Mouse (Mus musculus) left cerebral cortex, adult 2 months (tissue): Measurements from ENCODE around the gene Zc3h12d. TPM values are rescaled to one million over a fixed set of nuclear protein-coding genes. Genes with fewer than 3 reads are reported as not detected.

ENCODE experiments used
- DNase-seq, 2 experiments: peaks; one replicate each; pipeline ENCODE4 v3.0.0; 2021 to 2022; ENCODE audit warnings: low spot score in 2 of 2, mixed read lengths in 1 of 2; ENCODE audit errors: extremely low spot score in 1 of 2
- H3K27ac ChIP-seq: fragments of 200-600 bp; 2 replicates; pipeline ENCODE4 v1.8.1; 2022
- H3K4me3 ChIP-seq: fragments of 200-600 bp; 2 replicates; pipeline ENCODE4 v1.8.1; 2022
- CTCF ChIP-seq: fragments of 200-600 bp; IDR thresholded peaks from 2 replicates; pipeline ENCODE4 v1.8.1; 2022; ENCODE audit warnings: antibody characterized with exemption, mild to moderate bottlenecking, moderate library complexity
- intact Hi-C: fragments of 180-260 bp; cut with DNase I; formaldehyde crosslinking; loops from one replicate; pipeline ENCODE4 v1.15.1; 2025
- long read RNA-seq, 2 experiments: library from polyadenylated mRNA; stranded (forward); transcript quantifications; one replicate each; pipeline ENCODE4 v2.0.0; 2021; ENCODE audit warnings: borderline mapping rate in 2 of 2
- total RNA-seq, 2 experiments: library from RNA; stranded (reverse); gene quantifications; 2 replicates each; pipeline ENCODE4 v1.2.3; 2021

Gene Zc3h12d
- under 1 TPM in 1 of 2 experiments, not detected in 1; 0.07 TPM for total RNA-seq
- long read RNA-seq, experiment 1: 0 reads
- long read RNA-seq, experiment 2: 0 reads

DNA sequence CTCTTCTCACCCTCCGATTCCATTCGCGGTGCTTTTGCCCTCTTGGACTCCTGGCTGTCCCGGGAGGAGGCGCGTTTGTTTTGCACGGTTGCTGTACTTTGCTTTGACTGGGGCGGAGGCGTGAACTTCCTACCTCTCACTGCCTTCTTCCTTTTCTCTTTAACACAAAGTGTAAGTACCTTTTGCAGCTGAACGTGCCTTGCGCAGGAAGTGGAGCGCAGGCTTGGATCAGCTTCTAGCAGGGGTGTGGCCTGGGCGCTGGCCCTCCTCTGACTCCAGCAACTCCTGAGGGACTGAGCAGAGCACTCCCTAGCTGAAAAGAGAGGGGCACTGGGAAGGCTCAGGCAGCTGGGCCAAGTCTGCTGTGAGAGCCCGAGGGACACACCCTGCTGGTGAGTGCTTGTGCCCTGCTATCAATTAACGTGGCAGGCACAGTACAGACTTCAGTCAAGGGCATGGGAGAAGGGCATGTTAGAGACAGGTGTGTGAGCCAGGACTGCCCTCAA is at the start of gene Zc3h12d:
Zc3h12d (plus strand) TSS at position 300 of the 506 bp plus-strand sequence.
- DNase-seq: no peak
- H3K27ac ChIP-seq: no peak within 1 kb of the TSS
- H3K4me3 ChIP-seq: no peak within 1 kb of the TSS
- TF ChIP-seq CTCF: no peak
- intact Hi-C loops: no loop called here

DNA sequence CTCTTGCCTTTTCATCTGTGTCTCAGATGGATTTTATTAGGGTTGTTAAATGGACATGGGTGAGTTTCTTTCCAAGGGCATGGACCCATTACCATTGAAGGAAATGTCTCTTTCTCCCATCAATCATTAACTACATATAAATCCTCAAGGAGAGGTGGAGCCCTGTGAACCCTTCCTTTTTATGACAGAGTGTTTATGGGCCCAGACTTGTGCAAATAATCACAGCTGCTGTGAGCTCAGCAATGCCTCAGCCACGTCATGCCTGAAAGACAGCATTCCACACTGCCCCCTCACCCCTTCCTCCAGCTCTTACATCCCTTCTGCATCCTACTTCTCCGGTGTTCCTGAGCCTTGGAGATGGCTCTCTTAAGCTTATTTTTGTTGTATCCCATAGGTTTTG is 45.0 kb upstream of the Zc3h12d start:
- intact Hi-C loops: no loop called here

GRCm38 (mm10) chr10:7792254-7792750 is 40.0 kb upstream of the Zc3h12d start:
- TF ChIP-seq CTCF: no peak
- DNase-seq: no peak
- peak overlapping the region; percentile 93 for H3K4me3 ChIP-seq
- H3K27ac ChIP-seq: peak overlapping the region; percentile 86
- intact Hi-C loops: no loop called here

More for the DNA sequence above, 45.0 kb upstream of the Zc3h12d start:
- TF ChIP-seq CTCF: no peak
- DNase-seq: no peak
- Histone ChIP-seq H3K4me3 (no peak overlapping the region), H3K27ac (no peak overlapping the region)

- intact Hi-C loops: no loop called here
- TF ChIP-seq CTCF: no peak
- peak within 1 kb of the TSS; percentile 86 for H3K27ac ChIP-seq
Observed at GRCm38 (mm10) chr10:7792751-7793385, 39.4 kb upstream of the Zc3h12d start, which contains the start of the genes Ginm1 and Ppil4. Gene Ginm1 (minus strand): TSS chr10:7792824. Gene Ppil4 (plus strand): TSS chr10:7792891.

GRCm38 (mm10) chr10:7801258-7801657 is 31.0 kb upstream of the Zc3h12d start:
- Histone ChIP-seq H3K27ac (no peak overlapping the region), H3K4me3 (no peak overlapping the region)
- no peak for DNase-seq
- TF ChIP-seq CTCF: no peak
- intact Hi-C loops: no loop called here

More at GRCm38 (mm10) chr10:7792751-7793385, 39.4 kb upstream of the Zc3h12d start, which contains the start of the genes Ginm1 and Ppil4:
- H3K4me3 ChIP-seq: peak within 1 kb of the TSS; percentile 93
- DNase-seq: peak; percentile 91 to 94

GRCm38 (mm10) chr10:7802519-7803140 is 29.6 kb upstream of the Zc3h12d start:
- no peak overlapping the region for H3K4me3 ChIP-seq
- TF ChIP-seq CTCF: no peak
- H3K27ac ChIP-seq: no peak overlapping the region
- intact Hi-C loops: no loop called here
- DNase-seq: no peak

DNA sequence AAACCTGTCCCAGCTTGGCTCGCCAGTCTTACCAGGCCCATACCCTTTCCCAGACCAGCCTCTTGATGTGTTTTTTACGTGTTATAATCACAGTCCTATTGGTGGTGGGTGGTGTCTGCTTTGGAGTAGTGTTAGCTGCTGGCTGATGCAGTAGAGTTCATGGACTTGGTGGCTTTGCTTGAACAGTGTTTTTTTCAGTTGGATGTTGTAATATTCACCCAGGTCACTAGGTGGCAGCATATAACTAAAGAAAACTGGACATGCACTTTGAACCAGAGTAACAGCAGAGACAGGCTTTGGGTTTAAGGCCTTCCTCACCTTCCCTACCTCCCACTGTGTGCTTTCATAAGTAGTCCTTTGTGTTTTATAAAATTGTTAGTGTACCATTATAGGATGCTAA is 22.3 kb upstream of the Zc3h12d start:
- peak; percentile 43 to 49 for DNase-seq
- TF ChIP-seq CTCF: peak; percentile 78
- H3K4me3 ChIP-seq: no peak overlapping the region
- intact Hi-C loops: loop anchor here (1.0 to 5.0 kb wide), 4 partner anchors 57 to 430 kb away; no protein-coding TSS in a partner anchor
- H3K27ac ChIP-seq: no peak overlapping the region

DNA sequence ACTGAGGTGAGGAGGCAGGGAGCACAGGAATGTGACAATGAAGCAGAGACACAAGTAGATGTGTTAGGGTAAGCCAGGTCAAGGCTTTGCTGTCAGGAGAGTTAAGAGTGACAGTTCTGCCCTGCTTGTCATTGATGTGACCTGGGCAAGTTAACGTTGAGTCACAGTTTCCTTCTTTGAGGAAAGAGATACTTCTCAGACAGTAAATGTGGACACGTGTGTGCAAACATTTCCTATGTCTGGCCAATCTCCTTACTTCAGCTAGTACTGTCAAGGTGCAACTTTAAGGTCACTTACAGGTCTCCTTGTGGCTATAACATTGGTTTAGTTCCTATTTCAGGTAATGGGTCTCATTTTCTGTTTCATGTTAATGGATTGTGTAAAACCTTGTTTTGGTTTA is 15.8 kb upstream of the Zc3h12d start:
- H3K4me3 ChIP-seq: no peak overlapping the region
- H3K27ac ChIP-seq: no peak overlapping the region
- TF ChIP-seq CTCF: no peak
- DNase-seq: no peak
- intact Hi-C loops: no loop called here

GRCm38 (mm10) chr10:7818676-7819075 is 13.6 kb upstream of the Zc3h12d start:
- Histone ChIP-seq H3K4me3 (no peak overlapping the region), H3K27ac (no peak overlapping the region)
- TF ChIP-seq CTCF: no peak
- intact Hi-C loops: no loop called here
- DNase-seq: no peak

DNA sequence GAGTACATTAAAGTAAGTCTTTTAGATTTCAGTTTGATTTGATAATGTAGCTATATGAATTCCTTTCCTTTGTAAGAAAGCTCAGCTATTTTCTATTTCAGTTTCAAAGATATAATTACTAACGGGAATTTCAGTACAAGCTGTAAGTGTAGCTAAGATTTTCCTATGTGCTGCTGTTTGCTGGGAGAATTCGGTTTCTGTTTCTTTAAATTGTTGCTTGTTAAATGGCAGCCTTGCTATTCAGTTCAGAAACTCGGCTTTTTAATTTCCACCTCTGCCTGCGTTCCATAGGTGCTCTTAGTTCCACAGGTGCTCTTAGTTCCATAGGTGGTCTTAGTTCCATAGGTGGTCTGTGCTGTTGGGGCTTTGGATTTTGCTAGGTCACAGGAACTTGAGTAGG is 13.1 kb upstream of the Zc3h12d start:
- intact Hi-C loops: no loop called here
- no peak for DNase-seq
- TF ChIP-seq CTCF: no peak
- Histone ChIP-seq H3K27ac (no peak overlapping the region), H3K4me3 (no peak overlapping the region)

DNA sequence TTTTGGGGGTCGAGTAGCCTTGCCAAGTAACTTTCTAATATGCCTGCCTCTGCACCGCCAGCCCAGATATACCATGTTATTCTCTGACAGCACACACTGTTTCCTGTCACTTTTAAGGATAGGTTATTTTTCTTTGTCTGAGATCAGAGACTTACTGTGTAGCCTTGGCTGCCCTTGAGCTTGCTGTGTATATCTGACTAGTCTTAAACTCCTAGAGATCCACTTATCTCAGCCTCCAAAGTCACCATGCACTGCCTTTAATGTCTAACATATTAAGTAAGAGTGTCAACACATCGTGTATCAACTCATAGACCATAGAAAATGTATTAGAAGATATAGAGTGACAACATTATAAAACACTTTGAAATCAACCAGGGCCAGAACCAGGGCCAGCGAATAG is 12.7 kb upstream of the Zc3h12d start:
- no peak for DNase-seq
- no peak for TF ChIP-seq CTCF
- intact Hi-C loops: no loop called here
- Histone ChIP-seq H3K27ac (no peak overlapping the region), H3K4me3 (no peak overlapping the region)

GRCm38 (mm10) chr10:7820171-7820570 is 12.1 kb upstream of the Zc3h12d start:
- intact Hi-C loops: no loop called here
- TF ChIP-seq CTCF: no peak
- Histone ChIP-seq H3K4me3 (no peak overlapping the region), H3K27ac (no peak overlapping the region)
- no peak for DNase-seq
